Mouse (Mus musculus) heart, postnatal 0 days (tissue): ENCODE measurements around the gene Rasgrp3.

Experiments used
- CTCF ChIP-seq: IDR thresholded peaks from 2 replicates; pipeline ENCODE4 v1.5.1; 2016; ENCODE audit warnings: antibody characterized with exemption, control low read depth, low read depth
- EP300 ChIP-seq: IDR thresholded peaks from 2 replicates; pipeline ENCODE4 v1.6.1; 2016; ENCODE audit warnings: antibody characterized with exemption, low read depth

GRCm38 (mm10) chr17:75440619-75441018 lies 4.9 kb downstream of the Rasgrp3 start:
- TF ChIP-seq EP300 (0 out of 2 replicates have a peak, but pooled peaks have one; percentile 29), CTCF (no peak)
